Mouse (Mus musculus) forelimb bud, embryonic 11.5 days (tissue): ENCODE data around the gene Gm17304.

Source experiments
- DNase-seq: peaks from one replicate; pipeline ENCODE4 v3.0.0-alpha.2; 2012; ENCODE audit warnings: low read depth, low spot score

The Gm17304 gene

DNA sequence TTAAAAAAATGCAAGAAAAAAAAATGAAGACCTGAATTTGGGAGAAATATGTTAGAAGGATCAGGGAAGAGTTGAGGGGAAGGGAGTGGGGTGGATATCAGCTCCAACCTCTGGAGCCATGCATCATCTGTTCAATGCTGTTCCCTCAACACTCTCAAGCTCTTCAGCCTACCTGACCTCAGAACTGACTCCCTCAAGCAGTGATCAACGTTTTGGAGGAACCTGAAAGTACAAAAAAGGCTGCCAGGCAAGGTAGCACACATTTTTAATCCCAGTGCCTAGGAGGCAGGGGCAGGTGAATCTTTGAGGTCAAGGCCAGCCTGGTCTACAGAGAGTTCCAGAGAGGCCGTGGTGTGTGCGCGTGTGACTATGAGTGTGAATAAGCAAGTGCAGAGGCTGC, at the start of gene Gm17304:
TSS of gene Gm17304 (plus strand) at position 301 of the 400 bp plus-strand sequence.
- DNase-seq = no peak

DNA sequence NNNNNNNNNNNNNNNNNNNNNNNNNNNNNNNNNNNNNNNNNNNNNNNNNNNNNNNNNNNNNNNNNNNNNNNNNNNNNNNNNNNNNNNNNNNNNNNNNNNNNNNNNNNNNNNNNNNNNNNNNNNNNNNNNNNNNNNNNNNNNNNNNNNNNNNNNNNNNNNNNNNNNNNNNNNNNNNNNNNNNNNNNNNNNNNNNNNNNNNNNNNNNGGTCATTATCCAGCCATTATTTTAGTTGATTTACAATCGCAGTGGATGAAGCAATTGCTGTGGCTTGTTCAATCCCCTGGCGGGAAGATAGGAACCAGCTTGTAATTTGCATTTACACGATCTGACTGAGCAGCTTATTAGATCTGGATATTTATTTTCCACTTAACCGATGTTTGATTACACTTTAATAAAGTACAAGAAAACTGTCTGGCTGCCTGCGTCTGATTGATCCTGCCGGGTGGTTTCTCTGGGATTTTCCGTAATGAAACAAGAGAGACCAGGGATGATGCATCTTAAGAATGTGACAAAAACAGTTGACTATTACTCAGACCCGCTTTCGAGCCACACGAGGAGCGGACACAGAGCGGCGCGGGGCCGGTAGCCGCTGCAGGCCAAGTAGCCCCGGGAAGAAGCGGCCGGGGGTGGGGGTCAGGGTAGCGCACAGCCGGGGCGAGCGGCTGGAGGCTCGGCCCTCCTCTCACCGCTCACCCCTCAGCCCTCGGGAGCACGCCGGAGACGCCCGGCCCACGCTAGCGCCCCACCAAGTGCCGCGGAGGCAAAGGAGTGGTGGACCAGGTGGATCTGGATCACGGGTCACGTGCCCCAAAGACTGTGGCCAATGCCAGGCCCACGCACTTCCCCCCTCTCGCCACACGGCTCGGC, 48.0 kb upstream of the Gm17304 start:
- no peak for DNase-seq

GRCm38 (mm10) chr5:106561499-106561822, 47.4 kb upstream of the Gm17304 start:
- no peak for DNase-seq

- no peak for DNase-seq
These were observed 42.9 kb upstream of the Gm17304 start for GRCm38 (mm10) chr5:106566025-106566424.

- DNase-seq = no peak
These were observed 34.9 kb upstream of the Gm17304 start for GRCm38 (mm10) chr5:106573742-106574559.

DNA sequence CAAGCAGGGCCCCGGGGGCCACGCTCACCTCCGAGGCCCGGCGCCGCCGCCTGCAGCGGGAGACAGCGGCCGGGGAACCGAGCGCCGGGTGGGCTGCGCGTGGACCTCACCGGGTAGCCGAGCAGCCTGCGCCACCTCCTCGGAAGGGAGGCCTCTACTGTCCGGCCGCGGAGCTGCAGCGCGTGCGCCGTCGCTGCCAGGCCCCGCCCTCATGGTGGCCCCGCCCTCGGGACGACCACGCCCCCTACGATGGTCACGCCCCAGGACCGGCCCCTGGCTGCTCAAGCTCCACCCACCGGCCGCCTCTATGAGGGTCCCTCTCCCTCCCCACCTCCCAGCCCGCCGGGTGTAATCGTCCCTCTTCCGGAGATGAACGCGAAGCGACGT, 34.3 kb upstream of the Gm17304 start:
- DNase-seq = peak; percentile 72

DNA sequence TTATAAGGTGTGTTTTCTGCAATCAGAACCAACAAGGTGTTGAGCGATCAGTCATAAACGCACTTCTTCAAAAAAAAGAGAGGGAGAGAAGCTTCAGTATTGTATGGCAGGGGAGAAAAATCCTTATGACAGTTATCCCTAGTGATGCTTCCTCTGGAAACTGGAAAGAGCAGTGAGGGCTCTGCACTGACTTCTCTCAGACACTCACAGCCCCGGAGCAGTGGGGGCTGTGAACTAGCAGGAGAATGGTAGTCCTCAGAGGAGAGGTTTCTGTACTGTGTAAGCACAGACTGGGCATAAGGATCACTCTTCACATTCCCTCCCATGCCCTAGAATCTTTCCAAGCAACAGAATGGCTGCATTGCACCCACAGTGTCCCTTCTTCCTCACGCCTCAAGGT, 33.8 kb upstream of the Gm17304 start:
- DNase-seq = no peak

GRCm38 (mm10) chr5:106577237-106577888, 31.5 kb upstream of the Gm17304 start:
- DNase-seq = no peak

GRCm38 (mm10) chr5:106580943-106581342, 28.0 kb upstream of the Gm17304 start:
- DNase-seq = no peak

GRCm38 (mm10) chr5:106589006-106589405, 19.9 kb upstream of the Gm17304 start:
- no peak for DNase-seq

GRCm38 (mm10) chr5:106589670-106590069, 19.2 kb upstream of the Gm17304 start:
- no peak for DNase-seq

- DNase-seq = no peak
These were observed 18.2 kb upstream of the Gm17304 start for GRCm38 (mm10) chr5:106590686-106591085.

GRCm38 (mm10) chr5:106594388-106594787, 14.5 kb upstream of the Gm17304 start:
- DNase-seq = no peak

DNA sequence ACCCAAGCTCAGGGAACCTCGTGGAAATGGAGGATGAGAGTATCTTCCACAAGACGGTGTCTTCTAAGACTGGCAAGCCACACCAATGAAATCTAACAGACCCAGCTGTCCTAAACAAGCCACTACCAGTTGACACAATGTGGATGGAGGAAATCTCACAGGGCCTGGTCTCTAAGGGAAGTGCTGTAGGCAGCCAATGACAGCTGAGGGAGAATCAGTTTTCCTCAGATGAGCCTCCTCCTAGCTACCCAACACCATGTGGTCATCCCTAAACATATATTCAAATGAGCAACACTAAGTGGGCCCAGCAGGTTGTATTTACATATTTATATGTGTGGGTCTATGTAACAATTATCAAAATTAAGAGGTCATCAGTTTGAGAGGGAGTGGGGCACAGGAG, 11.4 kb upstream of the Gm17304 start:
- DNase-seq = no peak

DNA sequence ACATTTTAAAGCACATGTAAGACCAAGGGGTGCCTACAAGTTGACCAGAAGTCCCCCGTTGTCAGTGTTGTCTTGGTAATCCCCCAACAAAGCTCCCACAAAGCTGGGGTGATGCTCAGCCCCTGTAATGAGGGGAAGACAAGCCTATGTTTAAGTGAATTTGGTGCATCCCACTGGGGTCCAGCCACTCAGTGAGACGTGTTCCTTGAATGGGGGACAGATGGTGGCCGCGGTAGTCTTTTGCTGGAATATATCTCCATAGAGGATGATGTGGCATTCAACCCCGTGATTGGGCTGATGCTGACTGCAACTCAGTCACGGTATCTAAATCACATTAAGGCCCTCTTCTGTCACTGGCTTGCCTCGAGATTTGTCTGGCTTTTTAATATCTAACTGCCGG, 9.4 kb upstream of the Gm17304 start:
- no peak for DNase-seq

- DNase-seq = no peak
These were observed 4.5 kb upstream of the Gm17304 start for GRCm38 (mm10) chr5:106604381-106604780.

GRCm38 (mm10) chr5:106605096-106605495, 3.8 kb upstream of the Gm17304 start:
- DNase-seq = no peak

GRCm38 (mm10) chr5:106607081-106607480, 1.8 kb upstream of the Gm17304 start:
- no peak for DNase-seq

DNA sequence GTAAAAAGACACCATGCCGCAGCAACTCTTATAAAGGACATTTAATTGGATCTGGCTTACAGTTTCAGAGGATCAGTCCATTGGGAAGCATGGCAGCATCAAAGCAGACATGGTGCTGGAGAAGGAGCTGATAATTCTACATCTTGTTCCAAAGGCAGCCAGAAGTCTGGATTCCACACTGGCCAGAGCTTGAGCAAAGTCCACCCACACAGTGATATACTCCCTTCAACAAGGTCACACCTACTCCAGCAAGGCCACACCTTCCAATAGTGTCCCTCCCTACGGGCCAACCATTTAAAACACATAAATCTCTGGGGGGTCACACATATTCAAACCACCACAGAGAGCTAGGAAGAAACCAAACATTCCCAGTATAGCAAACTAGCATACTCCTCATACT, 3.3 kb downstream of the Gm17304 start:
- DNase-seq = no peak

- DNase-seq = no peak
These were observed 5.7 kb downstream of the Gm17304 start for GRCm38 (mm10) chr5:106614570-106614969.

GRCm38 (mm10) chr5:106615006-106615405, 6.1 kb downstream of the Gm17304 start:
- DNase-seq = no peak

DNA sequence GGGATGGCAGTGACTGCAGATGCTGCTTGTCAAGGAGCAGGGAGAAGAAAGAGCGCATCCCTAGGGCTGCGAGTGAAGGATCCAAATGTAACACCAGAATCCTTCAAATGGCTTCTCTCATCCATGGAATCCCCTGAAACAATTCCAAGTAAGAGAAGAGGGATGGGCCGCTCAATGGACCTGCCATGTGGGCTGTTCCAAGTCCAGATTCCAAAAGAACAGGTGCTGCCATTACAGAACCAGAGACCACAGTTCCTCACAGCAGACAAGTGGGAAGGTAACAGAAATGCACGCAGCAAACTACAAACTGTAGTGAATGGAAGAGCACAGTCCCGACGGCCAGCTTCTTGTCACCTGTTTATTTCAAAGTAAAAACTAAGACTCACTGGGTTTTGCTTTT, 11.5 kb downstream of the Gm17304 start:
- DNase-seq = no peak
